Mouse (Mus musculus): ENCODE data around the gene Dck.

GRCm38 (mm10) chr5:88793676-88794075 is 28.9 kb downstream of the Dck start:
- TF ChIP-seq CTCF (IDR thresholded peaks at IDR 0.05; ENCODE audit: low read depth, low read length) (no peak), POLR2A (IDR thresholded peaks at IDR 0.05; ENCODE audit: extremely low read depth, insufficient read depth, low read length) (no peak)

Measured in liver, adult 2 months (tissue).